Mouse (Mus musculus): ENCODE results near the gene Hoxc11. TPM values are rescaled to one million over a fixed set of nuclear protein-coding genes. Genes with fewer than 3 reads are reported as not detected.

Gene Hoxc11
- polyA plus RNA-seq, 1 experiment from 2014 or later = not detected

DNA sequence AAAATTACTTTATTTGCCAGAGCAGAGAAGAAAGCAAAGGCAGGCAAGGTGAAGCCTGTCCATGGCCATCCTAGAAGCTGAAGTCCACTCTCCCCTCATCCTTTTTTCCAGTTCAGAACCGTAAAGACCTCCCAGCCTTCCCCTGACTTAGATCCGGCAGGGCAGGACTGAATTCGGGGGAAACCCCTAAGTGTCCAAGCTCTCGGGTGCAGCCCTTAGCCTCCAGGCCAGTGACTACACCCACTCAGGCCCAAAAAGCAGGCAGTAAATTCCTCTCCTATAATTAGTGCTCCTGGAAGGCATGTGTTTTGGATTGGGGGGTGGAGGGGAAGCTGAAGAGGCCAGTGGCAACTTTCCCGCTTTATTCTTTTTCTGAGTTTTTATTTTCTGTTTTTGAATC lies 51.6 kb downstream of the Hoxc11 start:
- no peak for ATAC-seq
- H3K4me2 ChIP-seq (ENCODE audit: low read length) = no peak overlapping the region
- H3K9ac ChIP-seq (ENCODE audit: low read depth, low read length) = no peak overlapping the region
- no peaks in the 10 kb centered on the region for H3K36me3 ChIP-seq (ENCODE audit: control insufficient read depth, insufficient read depth, low read length)
- H3K4me1 ChIP-seq (ENCODE audit: control insufficient read depth, insufficient read depth, low read depth, low read length) = no peaks in the 10 kb centered on the region
- WGBS = 12% methylated on average over 5 of the region's 5 CpGs
- H3K4me3 ChIP-seq (ENCODE audit: low read length) = no peak overlapping the region
- no peaks in the 10 kb centered on the region for H3K9me3 ChIP-seq (ENCODE audit: control insufficient read depth, low read length)
- no peak overlapping the region for H3K27ac ChIP-seq (ENCODE audit: low read depth, low read length)
- peaks cover 78% of the 10 kb centered on the region for H3K27me3 ChIP-seq (replicated peaks; ENCODE audit: control insufficient read depth, insufficient read depth, low read length)

DNA sequence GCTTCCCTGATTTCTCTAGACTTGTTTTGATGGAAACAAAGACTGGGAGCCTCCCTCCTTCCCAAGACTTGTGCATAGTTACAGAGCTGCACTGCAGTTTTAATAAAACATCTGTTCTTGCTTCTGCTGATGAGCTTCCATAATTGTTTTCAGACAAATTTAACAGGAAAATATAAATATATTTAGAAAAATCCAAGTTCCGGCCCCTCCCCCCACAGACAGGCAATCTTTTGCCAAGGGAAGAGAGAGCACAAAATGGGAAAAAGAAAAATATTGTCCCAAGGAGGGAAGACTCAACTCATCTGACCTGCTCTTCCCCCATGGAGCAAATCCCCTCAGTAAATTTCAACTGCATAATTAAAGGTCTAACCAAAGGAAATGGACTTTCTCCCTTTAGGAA lies 52.1 kb downstream of the Hoxc11 start:
- no peak overlapping the region for H3K4me2 ChIP-seq (ENCODE audit: low read length)
- no peaks in the 10 kb centered on the region for H3K9me3 ChIP-seq (ENCODE audit: control insufficient read depth, low read length)
- H3K27ac ChIP-seq (ENCODE audit: low read depth, low read length) = no peak overlapping the region
- H3K4me3 ChIP-seq (ENCODE audit: low read length) = no peak overlapping the region
- WGBS = 16% methylated on average over 1 of the region's 1 CpGs
- no peaks in the 10 kb centered on the region for H3K4me1 ChIP-seq (ENCODE audit: control insufficient read depth, insufficient read depth, low read depth, low read length)
- no peak for ATAC-seq
- no peaks in the 10 kb centered on the region for H3K36me3 ChIP-seq (ENCODE audit: control insufficient read depth, insufficient read depth, low read length)
- peaks cover 78% of the 10 kb centered on the region for H3K27me3 ChIP-seq (replicated peaks; ENCODE audit: control insufficient read depth, insufficient read depth, low read length)
- no peak overlapping the region for H3K9ac ChIP-seq (ENCODE audit: low read depth, low read length)

Small RNA genes within 50 kb of the gene (microRNA-seq; reads per million reads assigned to microRNA genes)
- gene Mir196a-2 = 5.2 reads per million, percentile 18 among the genes with 10 or more reads in this experiment

Other genes starting within 250 kb of the Hoxc11 start
- 34.6 and 40.9 TPM in 2 replicates for gene Calcoco1, start 232.2 kb upstream of the Hoxc11 start, polyA plus RNA-seq (2015; fragmentation: Nextera tagmentation; extraction: Ambion mirVana)
- gene Hoxc13, start 33.3 kb upstream of the Hoxc11 start, polyA plus RNA-seq (2015; fragmentation: Nextera tagmentation; extraction: Ambion mirVana) = not detected in 2 replicates
- not detected in 2 replicates for gene Hoxc12, start 17.7 kb upstream of the Hoxc11 start, polyA plus RNA-seq (2015; fragmentation: Nextera tagmentation; extraction: Ambion mirVana)
- gene Hoxc10, start 12.4 kb downstream of the Hoxc11 start, polyA plus RNA-seq (2015; fragmentation: Nextera tagmentation; extraction: Ambion mirVana) = not detected in 2 replicates
- 19.1 and 20.4 TPM in 2 replicates for gene Hoxc5, start 13.0 kb downstream of the Hoxc11 start, polyA plus RNA-seq (2015; fragmentation: Nextera tagmentation; extraction: Ambion mirVana)
- 0.16 and 0.31 TPM in 2 replicates for gene Hoxc9, start 22.0 kb downstream of the Hoxc11 start, polyA plus RNA-seq (2015; fragmentation: Nextera tagmentation; extraction: Ambion mirVana)
- gene Hoxc8, start 36.2 kb downstream of the Hoxc11 start, polyA plus RNA-seq (2015; fragmentation: Nextera tagmentation; extraction: Ambion mirVana) = 3.2 and 9.9 TPM in 2 replicates
- gene Hoxc6, start 43.8 kb downstream of the Hoxc11 start, polyA plus RNA-seq (2015; fragmentation: Nextera tagmentation; extraction: Ambion mirVana) = 4.0 and 9.0 TPM in 2 replicates
- gene Hoxc4, start 64.5 kb downstream of the Hoxc11 start, polyA plus RNA-seq (2015; fragmentation: Nextera tagmentation; extraction: Ambion mirVana) = 57.7 and 61.2 TPM in 2 replicates
- 25.1 and 29.1 TPM in 2 replicates for gene Smug1, start 212.7 kb downstream of the Hoxc11 start, polyA plus RNA-seq (2015; fragmentation: Nextera tagmentation; extraction: Ambion mirVana)